In the genomic region with DNA sequence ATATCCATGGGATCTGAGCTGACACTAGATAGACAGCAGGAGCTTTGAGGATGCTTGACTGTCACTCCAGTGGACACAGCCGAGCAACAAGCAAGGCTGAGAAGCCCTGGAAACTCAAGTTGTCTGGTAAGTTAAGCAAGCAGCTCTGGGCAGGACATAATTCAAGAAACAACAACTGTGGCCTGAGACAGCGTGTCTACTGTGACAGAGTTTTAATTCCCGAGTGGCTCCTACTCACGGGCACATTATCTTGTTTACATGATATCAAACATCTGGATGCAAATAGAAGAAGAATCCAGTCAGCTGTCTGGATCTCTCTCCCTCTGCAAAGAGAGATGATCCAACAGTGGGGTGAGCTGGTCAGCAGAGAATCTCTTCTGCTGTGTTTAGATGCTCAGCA, we compare ENCODE assay signal across 19 mouse cellular contexts.
"Had no signal": no experiment of that assay in that cellular context is flagged by ENCODE, and none has a peak within 500 bp of the region (broad histone marks: within the 10 kb centered on the region; RNA-seq: fewer than 3 reads in every experiment).

No protein-coding gene starts in this region.

- H3K36me3 ChIP-seq: liver, embryonic 13.5 days; lung, embryonic 15.5 days; midbrain, embryonic 12.5 days; midbrain, embryonic 15.5 days; neural tube, embryonic 12.5 days; neural tube, embryonic 15.5 days had no signal

- DNase-seq: kidney, postnatal 36 days; layer of hippocampus, postnatal 36 days; liver, embryonic 13.5 days; lung, postnatal 10 days; lung, postnatal 36 days; right cerebral cortex, adult 18-20 months; right cerebral cortex, postnatal 14 days; right cerebral cortex, postnatal 4 days; thymus, adult 2 months; thymus, postnatal 14 days; thymus, postnatal 4 days had no signal

- H3K9ac ChIP-seq: liver, embryonic 13.5 days; lung, embryonic 15.5 days; midbrain, embryonic 12.5 days; midbrain, embryonic 15.5 days; neural tube, embryonic 12.5 days; neural tube, embryonic 15.5 days had no signal

- H3K4me2 ChIP-seq: liver, embryonic 13.5 days; lung, embryonic 15.5 days; midbrain, embryonic 12.5 days; midbrain, embryonic 15.5 days; neural tube, embryonic 12.5 days; neural tube, embryonic 15.5 days had no signal

- H3K4me3 ChIP-seq: left cerebral cortex, adult 2 months; liver, embryonic 13.5 days; lung, embryonic 15.5 days; megakaryocyte, embryonic 14.5 days; midbrain, embryonic 12.5 days; midbrain, embryonic 15.5 days; neural tube, embryonic 12.5 days; neural tube, embryonic 15.5 days had no signal

- H3K4me1 ChIP-seq: liver, embryonic 13.5 days; lung, embryonic 15.5 days; midbrain, embryonic 12.5 days; midbrain, embryonic 15.5 days; neural tube, embryonic 12.5 days; neural tube, embryonic 15.5 days had no signal

- H3K27me3 ChIP-seq: liver, embryonic 13.5 days; lung, embryonic 15.5 days; midbrain, embryonic 12.5 days; midbrain, embryonic 15.5 days; neural tube, embryonic 12.5 days; neural tube, embryonic 15.5 days had no signal

- H3K27ac ChIP-seq: left cerebral cortex, adult 2 months; liver, embryonic 13.5 days; lung, embryonic 15.5 days; midbrain, embryonic 12.5 days; midbrain, embryonic 15.5 days; neural tube, embryonic 12.5 days; neural tube, embryonic 15.5 days; stomach, postnatal 0 days had no signal

- ATAC-seq: midbrain, embryonic 15.5 days had no signal

- H3K9me3 ChIP-seq: liver, embryonic 13.5 days; lung, embryonic 15.5 days; megakaryocyte, embryonic 14.5 days; midbrain, embryonic 12.5 days; midbrain, embryonic 15.5 days; neural tube, embryonic 12.5 days; neural tube, embryonic 15.5 days had no signal
